Mouse (Mus musculus): ENCODE measurements at regions not wholly inside any gene's neighbourhood (a gene's known extent, or its start where the extent isn't known, plus 50 kb on each side); places are given as distances from the start of the nearest gene placed in this dataset.

DNA sequence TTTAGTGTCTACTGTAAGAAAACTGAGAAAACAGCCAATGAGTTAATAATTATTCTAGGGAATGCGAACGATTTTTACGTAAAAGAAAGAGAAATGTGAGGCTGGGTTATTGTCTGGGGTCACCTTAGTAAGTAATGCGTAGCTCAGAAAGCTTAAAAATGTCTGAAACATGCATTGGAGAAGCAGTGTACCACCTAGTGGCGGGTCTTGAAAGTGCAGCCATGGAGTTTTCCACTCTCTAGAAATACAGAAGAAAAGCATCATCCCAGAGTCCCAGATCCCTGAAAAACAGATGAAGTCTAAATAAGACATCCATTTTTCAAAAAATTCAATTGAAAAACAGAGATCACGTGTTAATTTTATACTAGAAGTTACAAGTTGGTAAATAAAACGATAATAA, 67.0 kb upstream of the Pkn2 start:
- in situ Hi-C loops (cut with MboI), result no loop called here

DNA sequence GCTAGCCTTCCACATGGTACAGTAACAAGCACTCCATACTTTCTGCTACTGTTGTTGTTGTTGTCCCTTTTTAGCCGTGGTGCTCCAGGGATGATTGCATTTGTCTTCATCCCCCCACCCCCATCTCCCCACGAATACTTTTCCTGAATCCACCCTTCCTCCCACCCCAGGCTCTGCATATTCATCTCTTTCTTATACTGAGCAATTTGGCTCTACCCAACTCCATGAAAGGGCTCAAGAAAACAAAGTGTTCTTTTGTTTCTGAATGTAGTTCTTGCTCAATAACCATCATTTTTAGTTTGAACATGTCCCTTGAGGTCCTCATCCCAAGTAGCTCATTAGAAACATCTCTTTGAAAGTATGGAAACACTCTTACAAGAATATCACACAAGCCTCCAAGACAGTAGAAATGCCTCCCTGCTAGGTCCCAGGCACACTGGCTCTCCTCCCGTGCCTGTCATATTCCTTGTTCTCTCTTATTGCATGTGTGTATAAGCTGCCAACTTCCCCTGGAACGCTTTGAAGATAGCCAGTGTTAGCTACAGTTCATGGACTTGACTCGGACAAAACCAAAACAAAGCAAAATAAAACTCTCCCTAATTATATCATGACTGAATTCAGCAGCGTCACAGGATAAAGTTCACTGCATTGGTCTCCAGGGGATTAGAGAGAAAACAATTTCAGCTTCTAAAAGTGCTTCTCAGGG, 59.7 kb upstream of the Pkn2 start:
- in situ Hi-C loops (cut with MboI), result no loop called here

DNA sequence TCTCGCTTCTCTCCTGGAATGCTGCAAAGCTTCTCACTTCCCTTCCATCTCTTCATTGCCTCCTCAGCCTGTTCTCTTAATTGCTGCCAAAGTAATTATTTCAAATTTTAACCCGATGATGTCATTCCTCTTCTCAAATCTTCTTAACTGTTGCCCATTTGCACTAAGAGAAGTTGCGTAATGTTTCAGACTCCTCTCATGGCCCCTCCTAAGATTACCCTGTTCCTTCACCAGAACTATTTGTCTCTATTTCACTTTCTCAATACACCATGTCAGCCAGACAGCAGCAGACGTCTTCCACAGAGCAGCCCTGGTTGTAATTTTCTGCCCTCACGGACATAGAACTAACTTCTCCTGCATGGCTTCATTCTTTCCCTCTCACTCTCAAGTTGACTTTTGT, 59.1 kb upstream of the Pkn2 start:
- in situ Hi-C loops (cut with MboI), result no loop called here

DNA sequence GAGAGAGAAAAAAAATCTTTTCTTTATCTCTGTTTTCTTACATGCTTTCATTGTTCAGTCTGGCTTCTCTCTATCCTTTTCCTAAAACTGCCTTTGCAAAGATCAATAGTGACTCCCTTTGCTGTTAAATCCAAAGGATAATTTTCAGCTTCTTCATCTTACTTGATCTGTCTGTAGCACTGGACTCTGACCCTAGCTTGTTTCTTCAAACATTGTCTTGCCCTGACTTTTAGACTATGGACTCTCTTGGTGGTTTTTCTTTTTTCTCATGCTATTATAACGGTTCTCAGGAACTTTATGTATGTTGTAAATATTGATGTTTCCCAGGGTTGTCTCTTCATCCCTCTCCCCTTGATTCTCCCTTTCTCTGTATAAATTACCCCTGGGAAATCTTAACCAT, 58.0 kb upstream of the Pkn2 start:
- in situ Hi-C loops (cut with MboI), result no loop called here

DNA sequence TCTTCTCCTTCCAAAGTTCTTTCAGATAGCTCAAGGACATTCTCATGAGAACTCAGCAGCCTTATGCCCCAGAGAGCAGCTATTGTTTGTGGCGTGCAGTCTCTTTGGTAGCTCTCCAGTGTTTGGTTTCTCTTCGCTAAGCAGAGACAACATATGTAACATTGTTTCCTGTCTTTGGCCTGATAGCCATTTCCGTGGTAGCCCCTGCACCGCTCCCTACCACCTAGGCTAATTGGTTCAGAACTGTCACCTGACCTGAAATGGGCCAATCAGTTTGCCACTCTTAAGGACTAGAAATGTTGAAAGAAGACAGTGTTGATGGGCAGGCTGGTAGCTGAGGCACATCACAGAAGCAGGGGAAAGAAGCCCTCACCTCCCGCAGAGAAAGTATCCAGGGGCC, 54.1 kb upstream of the Pkn2 start:
- in situ Hi-C loops (cut with MboI), result no loop called here

DNA sequence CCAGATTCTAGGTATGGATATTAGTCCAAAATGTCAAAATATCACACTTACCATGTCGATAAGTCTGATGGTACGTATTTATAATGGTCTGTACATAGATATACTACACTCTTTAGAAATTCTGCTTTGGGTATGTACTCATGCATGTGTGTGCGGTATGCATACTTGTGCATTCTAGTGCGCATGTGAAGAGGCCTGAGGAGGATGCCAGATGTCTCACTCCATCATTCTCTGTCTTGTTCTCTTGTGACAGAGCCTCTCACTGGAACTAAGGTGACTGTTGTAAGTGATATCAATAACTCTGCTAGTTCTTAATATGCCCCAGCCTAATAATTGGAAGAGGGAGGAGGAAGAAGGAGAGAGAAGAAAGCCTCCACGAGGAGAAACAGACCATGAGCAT, 52.5 kb upstream of the Pkn2 start:
- in situ Hi-C loops (cut with MboI), result no loop called here

DNA sequence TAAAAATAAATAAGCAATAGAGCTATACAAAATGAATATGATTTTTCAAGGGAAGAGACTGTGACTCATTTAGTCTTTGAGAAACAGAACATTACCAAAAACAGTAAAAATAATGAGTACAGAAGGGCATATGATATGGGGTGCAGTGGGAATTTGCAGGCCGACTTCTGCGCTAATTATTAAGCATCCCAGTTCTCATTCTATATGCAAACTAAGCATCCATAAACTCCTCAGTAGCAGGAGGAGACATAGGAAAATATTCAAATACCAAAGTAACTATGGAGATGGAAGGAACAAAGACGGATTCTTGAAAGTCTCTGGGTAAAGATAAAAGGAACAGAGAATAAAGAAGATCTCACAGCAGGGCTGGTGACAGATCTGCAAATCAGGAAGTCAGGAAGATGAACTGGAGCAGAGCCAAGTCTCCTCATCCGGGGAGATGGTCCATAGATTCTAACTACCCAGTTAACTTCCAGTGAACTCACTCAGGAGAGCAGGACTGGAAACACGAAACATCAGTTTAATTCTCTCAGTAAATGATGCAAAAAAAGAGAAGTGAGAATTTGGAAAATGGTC, 52.0 kb upstream of the Pkn2 start:
- in situ Hi-C loops (cut with MboI), result no loop called here
